Mouse (Mus musculus): ENCODE measurements at regions not wholly inside any gene's neighbourhood (a gene's known extent, or its start where the extent isn't known, plus 50 kb on each side); places are given as distances from the start of the nearest gene placed in this dataset.

GRCm38 (mm10) chr12:92646634-92647033 lies 797.7 kb upstream of the Sel1l start:
- no peaks in the 10 kb centered on the region for H3K79me2 ChIP-seq (ENCODE audit: control insufficient read depth, insufficient read depth, low read length)
- H3K27me3 ChIP-seq (ENCODE audit: control insufficient read depth, insufficient read depth, low read length): no peaks in the 10 kb centered on the region
- no peak overlapping the region for H3K4me3 ChIP-seq (ENCODE audit: insufficient read depth, low read depth, low read length)
- no peak overlapping the region for H3K27ac ChIP-seq (replicated peaks; ENCODE audit: insufficient read depth, low read depth, low read length)
- no peak for DNase-seq (ENCODE audit: extremely low read depth, low read depth, low spot score)
- whole genome bisulfite sequencing: 64% methylated on average over 2 of the region's 2 CpGs
- no peak for TF ChIP-seq CTCF (IDR thresholded peaks at IDR 0.05; ENCODE audit: low read depth, low read length)
- TF ChIP-seq POLR2A (IDR thresholded peaks at IDR 0.05; ENCODE audit: extremely low read depth, insufficient read depth, low read length): no peak
- no peaks in the 10 kb centered on the region for H3K36me3 ChIP-seq (ENCODE audit: control insufficient read depth, insufficient read depth, low read length)
- no peak overlapping the region for H3K9ac ChIP-seq (ENCODE audit: low read depth, low read length)
- H3K4me1 ChIP-seq (ENCODE audit: control insufficient read depth, insufficient read depth, low read length): no peaks in the 10 kb centered on the region

GRCm38 (mm10) chr12:92645006-92645624 lies 796.2 kb upstream of the Sel1l start:
- no peak overlapping the region for H3K4me3 ChIP-seq (ENCODE audit: insufficient read depth, low read depth, low read length)
- H3K79me2 ChIP-seq (ENCODE audit: control insufficient read depth, insufficient read depth, low read length): no peaks in the 10 kb centered on the region
- H3K27me3 ChIP-seq (ENCODE audit: control insufficient read depth, insufficient read depth, low read length): no peaks in the 10 kb centered on the region
- H3K4me1 ChIP-seq (ENCODE audit: control insufficient read depth, insufficient read depth, low read length): no peaks in the 10 kb centered on the region
- no peak overlapping the region for H3K27ac ChIP-seq (replicated peaks; ENCODE audit: insufficient read depth, low read depth, low read length)
- H3K9ac ChIP-seq (ENCODE audit: low read depth, low read length): no peak overlapping the region
- no peaks in the 10 kb centered on the region for H3K36me3 ChIP-seq (ENCODE audit: control insufficient read depth, insufficient read depth, low read length)
- no peak for DNase-seq (ENCODE audit: extremely low read depth, low read depth, low spot score)
- no peak for TF ChIP-seq POLR2A (IDR thresholded peaks at IDR 0.05; ENCODE audit: extremely low read depth, insufficient read depth, low read length)
- no peak for TF ChIP-seq CTCF (IDR thresholded peaks at IDR 0.05; ENCODE audit: low read depth, low read length)
- whole genome bisulfite sequencing: 90% methylated on average over 4 of the region's 4 CpGs

GRCm38 (mm10) chr12:92619120-92619519 lies 770.2 kb upstream of the Sel1l start:
- H3K36me3 ChIP-seq (ENCODE audit: control insufficient read depth, insufficient read depth, low read length): no peaks in the 10 kb centered on the region
- no peak for TF ChIP-seq CTCF (IDR thresholded peaks at IDR 0.05; ENCODE audit: low read depth, low read length)
- no peak for TF ChIP-seq POLR2A (IDR thresholded peaks at IDR 0.05; ENCODE audit: extremely low read depth, insufficient read depth, low read length)
- H3K27ac ChIP-seq (replicated peaks; ENCODE audit: insufficient read depth, low read depth, low read length): no peak overlapping the region
- no peak for DNase-seq (ENCODE audit: extremely low read depth, low read depth, low spot score)
- no peaks in the 10 kb centered on the region for H3K27me3 ChIP-seq (ENCODE audit: control insufficient read depth, insufficient read depth, low read length)
- H3K79me2 ChIP-seq (ENCODE audit: control insufficient read depth, insufficient read depth, low read length): no peaks in the 10 kb centered on the region
- H3K9ac ChIP-seq (ENCODE audit: low read depth, low read length): no peak overlapping the region
- H3K4me3 ChIP-seq (ENCODE audit: insufficient read depth, low read depth, low read length): no peak overlapping the region
- no peaks in the 10 kb centered on the region for H3K4me1 ChIP-seq (ENCODE audit: control insufficient read depth, insufficient read depth, low read length)

GRCm38 (mm10) chr12:92618519-92618918 lies 769.6 kb upstream of the Sel1l start:
- H3K79me2 ChIP-seq (ENCODE audit: control insufficient read depth, insufficient read depth, low read length): no peaks in the 10 kb centered on the region
- H3K4me3 ChIP-seq (ENCODE audit: insufficient read depth, low read depth, low read length): no peak overlapping the region
- no peaks in the 10 kb centered on the region for H3K27me3 ChIP-seq (ENCODE audit: control insufficient read depth, insufficient read depth, low read length)
- H3K27ac ChIP-seq (replicated peaks; ENCODE audit: insufficient read depth, low read depth, low read length): no peak overlapping the region
- no peak for DNase-seq (ENCODE audit: extremely low read depth, low read depth, low spot score)
- H3K4me1 ChIP-seq (ENCODE audit: control insufficient read depth, insufficient read depth, low read length): no peaks in the 10 kb centered on the region
- no peaks in the 10 kb centered on the region for H3K36me3 ChIP-seq (ENCODE audit: control insufficient read depth, insufficient read depth, low read length)
- 68% methylated on average over 2 of the region's 2 CpGs for WGBS
- H3K9ac ChIP-seq (ENCODE audit: low read depth, low read length): no peak overlapping the region
- TF ChIP-seq CTCF (IDR thresholded peaks at IDR 0.05; ENCODE audit: low read depth, low read length): no peak
- no peak for TF ChIP-seq POLR2A (IDR thresholded peaks at IDR 0.05; ENCODE audit: extremely low read depth, insufficient read depth, low read length)

GRCm38 (mm10) chr12:92601673-92602072 lies 752.7 kb upstream of the Sel1l start:
- Histone ChIP-seq H3K27ac (replicated peaks; ENCODE audit: insufficient read depth, low read depth, low read length) (no peak overlapping the region), H3K4me3 (ENCODE audit: insufficient read depth, low read depth, low read length) (no peak overlapping the region), H3K79me2 (ENCODE audit: control insufficient read depth, insufficient read depth, low read length) (no peaks in the 10 kb centered on the region), H3K36me3 (ENCODE audit: control insufficient read depth, insufficient read depth, low read length) (no peaks in the 10 kb centered on the region), H3K4me1 (ENCODE audit: control insufficient read depth, insufficient read depth, low read length) (no peaks in the 10 kb centered on the region), H3K9ac (ENCODE audit: low read depth, low read length) (no peak overlapping the region), H3K27me3 (ENCODE audit: control insufficient read depth, insufficient read depth, low read length) (no peaks in the 10 kb centered on the region)
- WGBS: 62% methylated on average over 1 of the region's 1 CpGs
- no peak for DNase-seq (ENCODE audit: extremely low read depth, low read depth, low spot score)
- TF ChIP-seq POLR2A (IDR thresholded peaks at IDR 0.05; ENCODE audit: extremely low read depth, insufficient read depth, low read length) (no peak), CTCF (IDR thresholded peaks at IDR 0.05; ENCODE audit: low read depth, low read length) (no peak)

- no peaks in the 10 kb centered on the region for H3K4me1 ChIP-seq (ENCODE audit: control insufficient read depth, insufficient read depth, low read length)
- 71% methylated on average over 2 of the region's 2 CpGs for WGBS
- H3K4me3 ChIP-seq (ENCODE audit: insufficient read depth, low read depth, low read length): no peak overlapping the region
- no peaks in the 10 kb centered on the region for H3K27me3 ChIP-seq (ENCODE audit: control insufficient read depth, insufficient read depth, low read length)
- no peaks in the 10 kb centered on the region for H3K79me2 ChIP-seq (ENCODE audit: control insufficient read depth, insufficient read depth, low read length)
- no peak overlapping the region for H3K9ac ChIP-seq (ENCODE audit: low read depth, low read length)
- no peak for DNase-seq (ENCODE audit: extremely low read depth, low read depth, low spot score)
- H3K27ac ChIP-seq (replicated peaks; ENCODE audit: insufficient read depth, low read depth, low read length): no peak overlapping the region
- H3K36me3 ChIP-seq (ENCODE audit: control insufficient read depth, insufficient read depth, low read length): no peaks in the 10 kb centered on the region
- no peak for TF ChIP-seq POLR2A (IDR thresholded peaks at IDR 0.05; ENCODE audit: extremely low read depth, insufficient read depth, low read length)
- no peak for TF ChIP-seq CTCF (IDR thresholded peaks at IDR 0.05; ENCODE audit: low read depth, low read length)
Observed at GRCm38 (mm10) chr12:92589725-92590124, 740.8 kb upstream of the Sel1l start.

All from liver, adult 2 months (tissue).